1 mouse cellular context compared by ENCODE assay signal in the genomic region with DNA sequence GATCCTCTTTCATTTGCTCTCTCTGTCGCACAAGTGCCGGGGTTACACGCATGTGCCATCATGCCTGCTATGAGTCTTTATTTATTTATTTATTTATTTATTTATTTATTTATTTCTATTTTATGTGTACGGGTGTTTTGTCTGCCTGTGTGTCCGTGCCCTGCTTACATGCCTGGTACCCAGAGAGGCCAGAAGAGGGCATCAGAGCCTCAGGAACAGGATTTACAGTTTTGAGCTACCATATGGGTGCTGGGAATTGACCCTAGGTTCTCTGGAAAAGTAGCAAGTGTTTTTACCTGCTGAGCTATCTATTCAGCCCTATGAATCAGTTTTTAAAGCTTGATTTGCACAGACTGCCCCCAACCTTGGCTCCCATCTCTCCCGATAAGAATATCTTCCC.
A peak's percentile ranks its signal among the peaks of the same experiment; 100 is the strongest.
TF ChIP-seq lines count a peak whose summit lies in the region.

No protein-coding gene starts in this region.

TF ChIP-seq in MEL, 35 proteins besides CTCF, POLR2A, EP300 and RAD21:
- TF ChIP-seq SMC3 (IDR thresholded peaks at IDR 0.05; ENCODE audit: low read depth, low read length) (peak; percentile 44), ZC3H11A (IDR thresholded peaks at IDR 0.05; ENCODE audit: low read depth, low read length) (0 out of 2 replicates have a peak, but pooled peaks have one; percentile 25), RCOR1 (IDR thresholded peaks at IDR 0.05; ENCODE audit: low read depth, low read length) (no peak)
